Mouse (Mus musculus): ENCODE results near the gene Pm20d1. TPM values are rescaled to one million over a fixed set of nuclear protein-coding genes. Genes with fewer than 3 reads are reported as not detected.

The Pm20d1 gene
- polyA plus RNA-seq, 1 experiment from 2014 or later, result 0.46 TPM

DNA sequence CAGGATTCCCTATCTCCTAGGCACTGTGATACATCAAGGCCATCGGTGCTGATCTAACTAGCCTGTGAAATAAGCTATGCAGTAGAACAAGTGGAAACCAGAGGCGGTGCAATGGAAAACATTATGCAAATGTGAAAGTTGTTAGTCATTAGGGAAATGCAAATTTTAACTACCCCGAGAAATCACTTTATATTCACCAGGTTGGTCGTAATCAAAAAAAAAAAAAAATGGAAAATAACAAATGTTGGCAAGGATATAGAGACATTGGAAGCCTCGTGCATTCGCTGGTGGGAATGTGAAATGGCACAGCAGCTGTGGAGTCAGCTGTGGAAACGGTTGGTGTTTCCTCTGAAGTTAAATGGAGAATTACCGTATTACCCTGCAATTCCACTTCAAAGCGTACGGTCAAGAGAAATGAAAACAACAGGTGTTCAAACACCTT lies 23.7 kb downstream of the Pm20d1 start:
- no peak overlapping the region for H3K27ac ChIP-seq (ENCODE audit: low read length)

DNA sequence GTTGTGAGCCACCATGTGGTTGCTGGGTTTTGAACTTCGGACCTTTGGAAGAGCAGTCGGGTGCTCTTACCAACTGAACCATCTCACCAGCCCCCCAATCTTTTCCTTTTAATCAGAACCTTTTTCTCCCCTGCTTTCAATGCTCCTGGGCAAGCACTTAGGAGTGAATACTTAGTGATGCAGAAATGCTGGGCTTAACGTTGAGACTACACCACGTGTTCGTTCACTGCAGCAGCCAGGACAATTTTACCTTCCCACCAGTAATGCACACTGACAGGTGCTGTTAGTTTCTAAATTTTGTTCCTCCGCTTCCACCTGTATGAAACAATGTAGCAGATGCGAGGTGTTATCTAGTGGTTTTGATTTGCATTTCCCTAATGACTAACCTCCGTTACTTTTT lies 25.1 kb downstream of the Pm20d1 start:
- Histone ChIP-seq H3K27me3 (ENCODE audit: control insufficient read depth, insufficient read depth, low read depth, low read length) (no peaks in the 10 kb centered on the region), H3K4me3 (ENCODE audit: low read depth, low read length) (no peak overlapping the region), H3K9ac (ENCODE audit: low read depth, low read length) (no peak overlapping the region), H3K36me3 (ENCODE audit: control insufficient read depth, insufficient read depth, low read length) (no peaks in the 10 kb centered on the region), H3K9me3 (replicated peaks; ENCODE audit: control insufficient read depth, low read length, poor library complexity, severe bottlenecking) (no peaks in the 10 kb centered on the region; the same call in 1 of the 2 replicates), H3K27ac (ENCODE audit: low read length) (no peak overlapping the region), H3K4me2 (ENCODE audit: low read length) (no peak overlapping the region), H3K4me1 (ENCODE audit: control insufficient read depth, insufficient read depth, low read length) (peaks cover 5% of the 10 kb centered on the region; the same call in 1 of the 2 replicates)
- whole genome bisulfite sequencing, result 75% methylated on average over 8 of the region's 8 CpGs
- no peak for ATAC-seq

More for the DNA sequence above, 23.7 kb downstream of the Pm20d1 start:
- 79% methylated on average over 10 of the region's 10 CpGs for WGBS
- Histone ChIP-seq H3K36me3 (ENCODE audit: control insufficient read depth, insufficient read depth, low read length) (no peaks in the 10 kb centered on the region), H3K27me3 (ENCODE audit: control insufficient read depth, insufficient read depth, low read depth, low read length) (no peaks in the 10 kb centered on the region), H3K4me3 (ENCODE audit: low read depth, low read length) (no peak overlapping the region), H3K4me2 (ENCODE audit: low read length) (no peak overlapping the region), H3K9me3 (replicated peaks; ENCODE audit: control insufficient read depth, low read length, poor library complexity, severe bottlenecking) (no peaks in the 10 kb centered on the region; the same call in 1 of the 2 replicates), H3K4me1 (ENCODE audit: control insufficient read depth, insufficient read depth, low read length) (no peaks in the 10 kb centered on the region), H3K9ac (ENCODE audit: low read depth, low read length) (no peak overlapping the region)
- ATAC-seq, result no peak

DNA sequence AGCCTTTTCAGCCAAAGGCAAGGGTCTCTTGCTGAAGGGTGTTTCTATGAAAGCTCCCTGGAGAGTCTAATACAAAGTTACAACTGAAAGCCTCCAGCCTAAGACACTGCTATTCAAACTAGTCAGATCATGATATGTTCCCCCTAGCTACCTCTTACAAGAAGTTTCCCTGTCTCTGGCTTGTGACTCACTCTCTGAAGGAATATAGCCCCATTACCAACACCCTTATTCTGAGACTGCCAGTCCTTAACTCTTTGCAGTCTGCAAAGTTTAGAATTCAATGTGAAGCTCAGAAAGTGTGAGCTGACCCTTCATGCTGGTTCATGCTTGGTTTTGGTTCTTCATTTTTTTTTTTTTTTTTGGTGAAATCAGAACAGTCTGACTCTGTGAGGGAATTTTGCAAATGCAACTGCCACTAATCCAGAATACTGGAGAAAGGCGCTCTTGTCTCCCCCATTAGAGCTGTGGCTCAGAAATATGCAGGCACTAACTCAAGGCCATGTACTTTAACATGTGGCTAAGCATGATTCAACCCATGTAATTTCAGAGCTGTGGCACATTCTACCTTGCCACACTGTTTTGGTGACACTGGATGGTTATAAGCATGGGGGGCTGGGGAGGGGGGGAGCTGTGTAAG lies 25.8 kb downstream of the Pm20d1 start:
- Histone ChIP-seq H3K9me3 (replicated peaks; ENCODE audit: control insufficient read depth, low read length, poor library complexity, severe bottlenecking) (no peaks in the 10 kb centered on the region; the same call in 1 of the 2 replicates), H3K27me3 (ENCODE audit: control insufficient read depth, insufficient read depth, low read depth, low read length) (no peaks in the 10 kb centered on the region), H3K9ac (ENCODE audit: low read depth, low read length) (no peak overlapping the region), H3K4me1 (ENCODE audit: control insufficient read depth, insufficient read depth, low read length) (peaks cover 5% of the 10 kb centered on the region; the same call in 1 of the 2 replicates), H3K27ac (ENCODE audit: low read length) (no peak overlapping the region), H3K4me2 (ENCODE audit: low read length) (no peak overlapping the region), H3K36me3 (ENCODE audit: control insufficient read depth, insufficient read depth, low read length) (no peaks in the 10 kb centered on the region), H3K4me3 (ENCODE audit: low read depth, low read length) (no peak overlapping the region)
- 88% methylated on average over 1 of the region's 1 CpGs for WGBS
- no peak for ATAC-seq

DNA sequence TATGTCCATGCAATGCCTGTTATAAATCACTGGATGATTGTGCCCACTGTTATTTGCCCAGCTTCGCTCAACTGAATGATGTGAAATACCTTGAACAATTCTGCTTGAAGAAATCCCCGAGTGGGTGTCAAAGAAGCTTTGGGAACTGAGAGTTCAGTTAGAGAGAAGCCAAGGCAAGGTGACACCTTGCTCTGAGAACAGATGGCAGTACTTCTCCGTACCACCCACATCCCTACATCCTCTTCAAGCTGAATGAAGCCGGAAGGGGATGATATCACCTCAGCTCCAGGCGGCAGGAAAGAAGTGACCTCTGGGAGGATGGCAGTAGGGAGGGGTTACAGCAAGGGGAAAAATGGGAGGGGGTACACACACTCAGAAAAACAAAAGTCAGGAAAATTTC lies 26.4 kb downstream of the Pm20d1 start:
- no peaks in the 10 kb centered on the region for H3K27me3 ChIP-seq (ENCODE audit: control insufficient read depth, insufficient read depth, low read depth, low read length)
- H3K27ac ChIP-seq (ENCODE audit: low read length), result no peak overlapping the region
- H3K9me3 ChIP-seq (replicated peaks; ENCODE audit: control insufficient read depth, low read length, poor library complexity, severe bottlenecking), result no peaks in the 10 kb centered on the region; the same call in 1 of the 2 replicates
- no peaks in the 10 kb centered on the region for H3K36me3 ChIP-seq (ENCODE audit: control insufficient read depth, insufficient read depth, low read length)
- peaks cover 7% of the 10 kb centered on the region for H3K4me1 ChIP-seq (ENCODE audit: control insufficient read depth, insufficient read depth, low read length)
- H3K9ac ChIP-seq (ENCODE audit: low read depth, low read length), result no peak overlapping the region
- no peak overlapping the region for H3K4me2 ChIP-seq (ENCODE audit: low read length)
- WGBS, result 65% methylated on average over 5 of the region's 5 CpGs
- H3K4me3 ChIP-seq (ENCODE audit: low read depth, low read length), result no peak overlapping the region
- no peak for ATAC-seq

DNA sequence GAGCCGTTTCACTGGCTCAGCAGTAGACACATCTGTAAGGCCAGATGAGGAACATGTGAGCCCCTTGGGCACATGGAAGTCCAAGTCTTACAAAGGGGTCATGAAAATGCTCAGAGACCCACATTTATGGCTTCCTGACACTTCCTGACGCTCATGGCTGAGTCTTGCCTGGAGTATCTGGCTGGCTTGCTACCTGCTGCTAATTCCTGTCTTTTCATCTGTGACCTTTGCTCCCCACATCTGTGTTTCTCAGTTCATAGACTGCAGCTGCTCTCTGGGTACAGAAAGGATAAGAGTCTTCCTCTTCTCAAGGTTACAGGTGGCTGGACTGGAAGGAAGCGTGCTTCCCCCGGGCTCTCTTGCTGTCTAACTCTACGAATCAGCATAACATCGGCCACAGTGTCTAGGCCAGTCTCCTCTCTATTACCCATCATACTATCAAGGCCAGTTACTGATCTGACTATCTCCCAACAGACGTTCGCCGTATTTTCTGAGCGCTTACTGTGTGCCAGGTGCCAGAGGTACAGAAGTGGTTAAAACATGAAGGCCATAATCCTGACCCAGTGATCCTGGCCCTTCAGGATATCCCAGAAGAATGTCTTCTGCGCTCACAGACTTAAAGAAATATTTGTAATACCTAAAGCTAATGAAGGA lies 27.5 kb downstream of the Pm20d1 start:
- H3K4me1 ChIP-seq (ENCODE audit: control insufficient read depth, insufficient read depth, low read length), result peaks cover 17% of the 10 kb centered on the region
- no peak overlapping the region for H3K9ac ChIP-seq (ENCODE audit: low read depth, low read length)
- no peaks in the 10 kb centered on the region for H3K27me3 ChIP-seq (ENCODE audit: control insufficient read depth, insufficient read depth, low read depth, low read length)
- no peaks in the 10 kb centered on the region for H3K9me3 ChIP-seq (replicated peaks; ENCODE audit: control insufficient read depth, low read length, poor library complexity, severe bottlenecking)
- no peak overlapping the region for H3K27ac ChIP-seq (ENCODE audit: low read length)
- ATAC-seq, result no peak
- 91% methylated on average over 11 of the region's 11 CpGs for WGBS
- no peak overlapping the region for H3K4me3 ChIP-seq (ENCODE audit: low read depth, low read length)
- H3K4me2 ChIP-seq (ENCODE audit: low read length), result no peak overlapping the region
- H3K36me3 ChIP-seq (ENCODE audit: control insufficient read depth, insufficient read depth, low read length), result no peaks in the 10 kb centered on the region

DNA sequence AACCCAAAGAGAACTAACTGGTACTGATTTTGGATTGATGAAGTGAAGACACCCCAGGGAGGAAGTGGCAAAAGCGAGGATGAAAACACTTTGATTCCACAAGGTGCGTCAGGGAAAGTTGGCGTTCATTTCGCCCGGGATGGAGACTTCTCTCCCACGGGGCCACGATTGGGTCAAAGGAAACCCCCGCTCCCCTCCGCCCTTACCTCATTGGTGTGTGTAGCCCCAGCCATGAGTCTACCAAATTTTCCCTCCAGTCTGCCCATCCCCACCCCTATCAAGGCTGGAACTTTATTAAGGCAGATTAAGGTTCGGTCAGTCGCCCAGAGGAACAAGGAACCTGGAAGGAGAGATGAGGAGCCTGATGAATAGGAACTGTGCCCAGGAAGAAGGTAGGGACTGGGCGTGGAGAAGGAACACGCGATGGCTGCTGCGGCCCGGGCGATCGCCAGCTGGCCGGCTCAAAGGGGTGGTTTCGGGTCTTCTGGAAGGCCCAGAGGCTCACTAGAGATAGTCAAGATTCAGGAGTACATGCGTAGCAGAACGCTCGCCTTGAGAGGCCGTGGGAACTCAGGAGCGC lies 30.1 kb downstream of the Pm20d1 start, which contains the start of gene Slc41a1:
Gene Slc41a1 (plus strand): TSS at position 287 of the 580 bp plus-strand sequence.
- Histone ChIP-seq H3K9me3 (replicated peaks; ENCODE audit: control insufficient read depth, low read length, poor library complexity, severe bottlenecking) (no peaks in the 10 kb centered on the region), H3K27ac (ENCODE audit: low read length) (peak within 1 kb of the TSS; percentile 79), H3K27me3 (ENCODE audit: control insufficient read depth, insufficient read depth, low read depth, low read length) (no peaks in the 10 kb centered on the region), H3K4me3 (ENCODE audit: low read depth, low read length) (peak within 1 kb of the TSS; percentile 76), H3K36me3 (ENCODE audit: control insufficient read depth, insufficient read depth, low read length) (no peaks in the 10 kb centered on the region), H3K9ac (ENCODE audit: low read depth, low read length) (peak within 1 kb of the TSS; percentile 82), H3K4me1 (ENCODE audit: control insufficient read depth, insufficient read depth, low read length) (peaks cover 20% of the 10 kb centered on the region), H3K4me2 (ENCODE audit: low read length) (peak within 1 kb of the TSS; percentile 95)
- 3% methylated on average over 25 of the region's 25 CpGs for WGBS
- peak; percentile 56 for ATAC-seq

DNA sequence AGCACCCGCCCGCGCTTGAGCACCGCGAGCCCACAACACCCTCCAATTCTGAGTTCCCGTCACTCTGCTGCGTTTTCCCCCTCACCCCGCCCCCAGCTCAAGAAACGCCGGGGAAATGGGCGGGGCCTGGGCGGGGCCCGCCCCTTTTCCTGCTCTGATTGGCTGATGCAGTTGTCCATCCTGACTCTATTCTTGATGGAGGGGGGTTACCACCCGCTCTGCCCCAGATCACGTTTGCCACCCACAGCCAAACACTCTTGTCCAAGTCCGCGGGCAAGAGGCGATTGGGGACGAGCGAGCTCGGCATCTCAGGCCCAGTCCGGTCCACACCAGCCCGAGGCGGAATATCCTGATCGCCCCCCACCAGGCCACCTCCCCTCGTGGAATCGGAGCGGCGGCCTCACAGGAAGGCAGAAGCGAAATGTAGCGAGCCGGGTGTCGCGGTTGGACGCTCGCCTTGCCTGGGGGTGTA lies 30.6 kb downstream of the Pm20d1 start:
- peak; percentile 97 for ATAC-seq
- H3K4me2 ChIP-seq (ENCODE audit: low read length), result peak overlapping the region; percentile 95
- under 1% methylated on average over 35 of the region's 36 CpGs for WGBS

DNA sequence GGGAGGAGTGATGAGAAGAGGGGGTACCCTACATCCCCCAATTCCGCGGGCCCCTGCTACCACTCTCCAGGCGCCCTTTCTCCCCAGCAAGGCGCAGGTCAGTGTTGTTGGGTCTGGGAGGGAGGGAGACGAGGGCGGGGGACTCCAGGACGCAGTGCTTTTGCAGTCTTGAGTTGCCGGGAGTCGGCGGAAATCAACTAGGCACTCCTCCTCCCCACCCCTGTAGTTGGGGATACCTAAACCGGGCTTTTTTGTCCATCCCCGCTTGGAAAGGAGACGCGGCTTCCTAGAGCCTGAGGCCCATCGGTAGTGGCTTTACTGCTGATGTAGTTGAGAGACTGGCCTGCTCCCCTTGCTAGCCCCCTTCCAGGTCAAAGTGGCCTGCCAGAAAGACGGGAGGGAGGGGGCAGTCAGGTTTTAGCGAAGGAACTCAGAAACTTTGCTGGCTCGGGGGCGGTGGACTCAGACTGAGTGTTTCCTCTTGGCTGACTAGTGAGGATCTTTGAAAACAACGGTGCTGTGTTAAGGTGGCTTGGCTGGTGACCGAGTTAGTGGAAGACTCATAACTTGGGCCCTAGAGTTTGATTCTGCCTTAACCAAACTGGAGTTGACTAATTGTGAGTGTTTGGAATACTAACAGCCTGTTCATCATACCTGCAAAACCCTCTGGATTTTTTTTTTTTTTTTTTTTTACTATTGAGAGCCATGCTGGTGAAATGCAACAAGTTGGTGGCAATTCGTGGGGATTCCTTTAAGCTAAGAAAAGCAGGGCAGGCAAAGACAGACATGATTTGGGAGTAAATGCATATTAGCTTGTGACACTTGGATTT lies 31.3 kb downstream of the Pm20d1 start:
- Histone ChIP-seq H3K36me3 (ENCODE audit: control insufficient read depth, insufficient read depth, low read length) (no peaks in the 10 kb centered on the region), H3K4me2 (ENCODE audit: low read length) (peak overlapping the region; percentile 95), H3K4me3 (ENCODE audit: low read depth, low read length) (peak overlapping the region; percentile 76), H3K27ac (ENCODE audit: low read length) (peak overlapping the region; percentile 79), H3K9ac (ENCODE audit: low read depth, low read length) (peak overlapping the region; percentile 82), H3K4me1 (ENCODE audit: control insufficient read depth, insufficient read depth, low read length) (peaks cover 20% of the 10 kb centered on the region), H3K27me3 (ENCODE audit: control insufficient read depth, insufficient read depth, low read depth, low read length) (no peaks in the 10 kb centered on the region), H3K9me3 (replicated peaks; ENCODE audit: control insufficient read depth, low read length, poor library complexity, severe bottlenecking) (no peaks in the 10 kb centered on the region)
- WGBS, result 1% methylated on average over 19 of the region's 22 CpGs
- ATAC-seq, result peak; percentile 74

More for the DNA sequence above, 30.6 kb downstream of the Pm20d1 start:
- Histone ChIP-seq H3K27ac (ENCODE audit: low read length) (peak overlapping the region; percentile 79), H3K27me3 (ENCODE audit: control insufficient read depth, insufficient read depth, low read depth, low read length) (no peaks in the 10 kb centered on the region), H3K9me3 (replicated peaks; ENCODE audit: control insufficient read depth, low read length, poor library complexity, severe bottlenecking) (no peaks in the 10 kb centered on the region), H3K36me3 (ENCODE audit: control insufficient read depth, insufficient read depth, low read length) (no peaks in the 10 kb centered on the region), H3K4me1 (ENCODE audit: control insufficient read depth, insufficient read depth, low read length) (peaks cover 20% of the 10 kb centered on the region), H3K9ac (ENCODE audit: low read depth, low read length) (peak overlapping the region; percentile 82), H3K4me3 (ENCODE audit: low read depth, low read length) (peak overlapping the region; percentile 76)
